Mouse (Mus musculus) megakaryocyte-erythroid progenitor cell, adult 5-6 weeks (primary cell): Measurements from ENCODE around the gene Dpp4. TPM values are rescaled to one million over a fixed set of nuclear protein-coding genes. Genes with fewer than 3 reads are reported as not detected.
A peak's percentile ranks its signal among the peaks of the same experiment; 100 is the strongest.

Source experiments
- ATAC-seq: replicated peaks from 2 replicates; pipeline ENCODE4 v1.8.0; 2016; ENCODE audit warnings: mild to moderate bottlenecking, inconsistent platforms; ENCODE audit not compliant: severe bottlenecking, poor library complexity, low FRiP score, low TSS enrichment
- total RNA-seq, 2 experiments: library from RNA; stranded (forward) in 1 of 2; stranded (reverse) in 1 of 2; fragments of 200-1000, 215-1000 nt in 1 of 2; fragments of >200 nt in 1 of 2; fragmentation: Nextera tagmentation in 1 of 2; gene quantifications; 2 replicates each; pipeline ENCODE4 v1.2.3; 2014 to 2017

Dpp4 gene
- 7.2 and 9.5 TPM in 2 replicates for total RNA-seq (2014; fragmentation: Nextera tagmentation)
- total RNA-seq (2017) = 14.4 and 15.5 TPM in 2 replicates

GRCm38 (mm10) chr2:62412081-62412821 is at the start of gene Dpp4:
Gene Dpp4, minus strand, starts transcription at chr2:62412231.
- no peak for ATAC-seq

DNA sequence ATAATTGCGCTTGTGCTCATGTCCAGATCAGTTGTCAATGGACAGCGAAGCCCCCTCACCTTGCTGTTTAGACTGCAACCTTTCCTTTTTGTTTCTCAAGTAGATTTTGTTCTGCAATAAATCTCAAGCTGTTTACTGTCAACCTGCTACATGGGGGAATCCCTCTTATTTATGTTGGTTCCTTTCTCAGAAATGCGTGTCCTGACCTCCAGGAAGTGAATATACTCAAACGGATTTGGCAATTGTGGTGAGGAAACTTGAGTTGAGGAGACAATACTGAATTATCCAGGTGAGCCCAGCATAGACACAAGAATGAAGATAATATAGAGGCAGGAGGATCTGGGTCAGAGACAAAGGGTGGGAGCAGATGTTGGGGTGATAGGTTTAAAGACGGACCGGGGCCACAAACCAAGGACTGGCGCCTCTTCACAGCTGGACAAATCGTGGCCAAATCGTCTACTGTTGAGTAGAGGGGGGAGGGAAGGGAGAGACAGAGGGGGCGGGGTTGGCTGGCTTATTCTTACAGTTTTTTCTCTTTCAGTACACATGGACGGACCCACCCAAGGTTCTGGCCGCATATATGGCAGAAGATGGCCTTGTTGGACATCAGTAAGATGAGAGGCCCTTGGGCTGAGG is 48.9 kb upstream of the Dpp4 start:
- ATAC-seq = no peak

GRCm38 (mm10) chr2:62460231-62460710 is 48.2 kb upstream of the Dpp4 start:
- peak; percentile 62 for ATAC-seq

GRCm38 (mm10) chr2:62459241-62460174 is 47.5 kb upstream of the Dpp4 start:
- peak; percentile 23; the same call in 1 of the 2 replicates for ATAC-seq

DNA sequence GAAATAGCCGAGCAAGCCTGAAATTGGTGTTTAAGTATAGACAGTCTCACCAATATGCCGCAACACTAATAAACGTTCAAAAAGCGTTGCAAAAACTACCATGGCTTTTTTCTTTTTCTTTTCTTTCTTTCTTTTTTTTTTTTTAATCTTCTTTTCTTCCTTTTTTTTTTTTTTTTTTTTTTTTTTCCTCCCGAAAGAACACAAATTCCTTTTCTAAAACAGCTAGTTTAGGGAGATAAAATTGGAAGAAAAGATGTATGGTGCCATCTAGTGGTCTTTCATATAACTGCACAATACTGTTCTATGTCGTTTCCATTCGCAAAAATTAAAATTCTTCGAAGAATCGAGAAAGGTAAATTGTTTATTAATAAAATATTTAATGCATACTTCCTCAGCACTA is 46.0 kb upstream of the Dpp4 start:
- no peak for ATAC-seq

DNA sequence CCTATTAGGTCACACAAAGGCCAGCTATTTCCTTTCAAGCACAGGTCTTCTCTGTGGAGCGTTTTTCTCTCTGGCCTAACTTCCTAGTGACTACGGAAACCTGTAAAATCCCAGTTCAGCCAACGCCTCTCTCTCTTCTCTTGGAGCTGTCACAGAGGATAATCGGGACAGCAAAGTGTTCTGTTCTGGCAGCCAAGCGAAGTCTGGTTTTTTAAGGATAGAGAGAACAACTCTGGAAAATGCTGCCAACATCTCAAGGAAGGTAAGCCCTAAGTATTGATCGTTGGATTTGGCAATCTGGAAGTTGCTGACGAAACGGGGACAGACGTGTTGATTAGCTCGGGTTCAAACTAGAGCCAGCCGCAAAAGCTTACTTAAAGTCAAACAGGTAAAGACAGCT is 43.0 kb upstream of the Dpp4 start:
- no peak for ATAC-seq

GRCm38 (mm10) chr2:62454033-62454432 is 42.0 kb upstream of the Dpp4 start:
- no peak for ATAC-seq

GRCm38 (mm10) chr2:62450364-62450763 is 38.3 kb upstream of the Dpp4 start:
- ATAC-seq = no peak

- no peak for ATAC-seq
Observed at GRCm38 (mm10) chr2:62449692-62450346, 37.8 kb upstream of the Dpp4 start.

DNA sequence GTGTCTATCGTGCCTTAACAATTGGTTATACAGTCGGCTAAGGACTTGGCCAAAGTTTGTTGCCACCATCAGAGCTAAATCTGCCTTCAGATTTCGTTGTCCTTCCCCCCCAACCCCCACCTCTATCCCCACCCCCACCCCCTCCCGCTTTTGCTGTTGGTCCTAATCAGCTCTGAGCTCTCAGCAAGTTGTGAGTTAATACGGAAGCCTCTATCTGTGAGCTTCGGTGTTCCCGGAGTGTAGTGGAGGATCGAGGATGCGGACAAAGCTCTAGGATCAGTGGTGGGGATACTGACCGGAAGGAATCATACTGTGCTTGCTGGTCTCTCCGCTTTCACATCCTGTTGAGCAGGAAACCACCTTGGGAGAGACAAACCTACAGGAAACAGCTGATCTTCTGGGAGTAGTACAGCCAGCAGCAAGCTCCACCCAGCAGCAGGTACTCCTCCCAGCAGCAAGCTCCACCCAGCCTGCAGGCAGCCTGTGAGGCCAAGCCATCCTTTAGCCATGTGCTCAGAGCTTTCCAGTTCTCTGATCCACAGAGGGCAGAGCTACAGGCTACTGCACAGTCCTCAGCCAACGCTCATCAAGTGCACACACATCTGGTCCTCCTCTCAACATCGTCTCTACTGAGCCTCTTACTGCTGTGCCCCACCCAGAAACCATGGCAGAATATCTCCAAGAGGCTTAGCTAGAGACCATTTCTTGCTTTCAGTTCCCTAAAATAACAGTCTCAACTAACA is 28.9 kb upstream of the Dpp4 start:
- ATAC-seq = peak; percentile 99

DNA sequence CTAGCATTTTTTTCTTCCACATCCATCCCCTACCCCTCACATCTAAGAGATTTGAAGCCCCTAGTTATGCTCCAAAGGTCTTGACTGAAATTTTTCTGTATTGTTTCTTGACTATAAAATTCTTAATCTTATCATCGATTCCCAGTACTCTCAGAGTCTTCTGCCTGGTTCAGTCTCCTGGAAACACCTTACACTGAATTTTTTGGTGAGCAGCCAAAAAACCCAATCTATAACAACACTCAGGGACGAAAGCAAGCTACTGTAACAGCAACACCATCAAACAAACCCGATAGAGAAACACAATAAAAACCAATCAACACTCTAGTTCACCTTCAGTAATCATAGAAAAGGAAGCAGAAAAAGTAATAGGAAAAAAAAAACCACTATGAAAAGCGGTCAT is 28.1 kb upstream of the Dpp4 start:
- peak; percentile 64 for ATAC-seq

DNA sequence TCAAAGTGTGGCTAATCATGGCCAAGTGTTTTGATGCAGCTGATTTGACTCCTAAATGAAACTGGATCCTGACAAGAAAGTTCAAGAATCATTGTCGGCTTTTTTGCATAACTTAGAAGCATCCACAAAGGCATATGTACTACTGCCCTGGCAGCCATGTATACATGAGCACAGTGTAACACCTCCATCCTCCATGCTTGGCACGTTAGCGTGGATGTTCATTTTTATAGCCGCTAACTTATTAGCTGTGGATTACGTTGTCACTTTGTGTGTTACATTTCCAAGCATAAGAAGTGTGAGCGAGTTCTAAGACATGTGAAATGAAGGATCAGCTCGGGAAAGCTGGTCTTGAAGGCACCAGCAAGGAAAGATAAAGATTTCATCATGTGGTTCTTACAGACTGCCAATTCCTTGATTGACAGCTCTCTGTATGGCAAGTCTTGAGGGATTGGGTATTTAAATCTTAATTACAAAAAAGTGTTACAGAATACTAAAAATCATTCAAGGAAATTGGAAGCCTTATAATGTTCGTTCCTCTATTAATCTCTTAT is 19.3 kb upstream of the Dpp4 start:
- ATAC-seq = no peak

- ATAC-seq = no peak
Observed at GRCm38 (mm10) chr2:62425941-62426340, 13.9 kb upstream of the Dpp4 start.

DNA sequence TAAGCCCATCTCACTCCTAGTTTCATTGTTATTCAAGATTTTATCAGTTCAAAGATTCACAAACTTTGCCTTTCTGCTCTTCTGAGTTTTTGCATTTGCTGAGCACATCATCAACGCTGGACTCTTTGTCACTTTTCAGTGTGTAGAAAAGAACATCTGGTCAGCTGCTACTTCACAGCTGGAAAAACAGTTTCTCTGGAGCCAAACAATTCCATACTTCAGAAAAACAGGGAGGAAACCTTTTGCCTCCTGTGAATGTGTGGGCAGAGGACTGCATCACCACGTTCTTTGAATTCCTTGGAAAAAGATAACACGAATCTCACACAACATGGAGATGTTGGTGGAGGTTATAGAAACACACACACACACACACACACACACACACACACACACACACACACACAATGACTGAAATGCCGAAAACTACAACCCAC is 11.3 kb upstream of the Dpp4 start:
- no peak for ATAC-seq

- no peak for ATAC-seq
Observed at GRCm38 (mm10) chr2:62422515-62423342, 10.7 kb upstream of the Dpp4 start.

- ATAC-seq = 0 out of 2 replicates have a peak, but pooled peaks have one; percentile 47
Observed at GRCm38 (mm10) chr2:62421229-62421628, 9.2 kb upstream of the Dpp4 start.

GRCm38 (mm10) chr2:62420045-62420444 is 8.0 kb upstream of the Dpp4 start:
- ATAC-seq = no peak
